Mouse (Mus musculus): ENCODE results near the gene Insrr. TPM values are rescaled to one million over a fixed set of nuclear protein-coding genes. Genes with fewer than 3 reads are reported as not detected.

Gene Insrr
- polyA plus RNA-seq, 1 experiment from 2014 or later: 0.83 TPM

GRCm38 (mm10) chr3:87768431-87768830 lies 28.3 kb upstream of the Insrr start:
- ATAC-seq (ENCODE audit: low FRiP score) (no peak), DNase-seq (ENCODE audit: low spot score) (no peak)
- no peaks in the 10 kb centered on the region for H3K4me1 ChIP-seq (replicated peaks; ENCODE audit: control insufficient read depth, insufficient read depth, low read length)
- H3K27ac ChIP-seq (ENCODE audit: low read depth, low read length): no peak overlapping the region
- H3K9me3 ChIP-seq (ENCODE audit: control insufficient read depth, low read length): no peaks in the 10 kb centered on the region
- H3K4me3 ChIP-seq (ENCODE audit: low read depth, low read length): peak overlapping the region; percentile 28
- peak overlapping the region; percentile 34 for H3K4me2 ChIP-seq (replicated peaks; ENCODE audit: low read depth, low read length)
- 36% methylated on average over 6 of the region's 6 CpGs for WGBS
- H3K27me3 ChIP-seq (ENCODE audit: control insufficient read depth, insufficient read depth, low read length): peaks cover 7% of the 10 kb centered on the region
- no peak overlapping the region for H3K9ac ChIP-seq (ENCODE audit: low read depth, low read length)
- H3K36me3 ChIP-seq (ENCODE audit: control insufficient read depth, insufficient read depth, low read length): no peaks in the 10 kb centered on the region

- Histone ChIP-seq H3K4me3 (ENCODE audit: low read depth, low read length) (peak overlapping the region; percentile 28), H3K27me3 (ENCODE audit: control insufficient read depth, insufficient read depth, low read length) (peaks cover 7% of the 10 kb centered on the region), H3K36me3 (ENCODE audit: control insufficient read depth, insufficient read depth, low read length) (no peaks in the 10 kb centered on the region), H3K9me3 (ENCODE audit: control insufficient read depth, low read length) (no peaks in the 10 kb centered on the region), H3K4me1 (replicated peaks; ENCODE audit: control insufficient read depth, insufficient read depth, low read length) (no peaks in the 10 kb centered on the region), H3K9ac (ENCODE audit: low read depth, low read length) (no peak overlapping the region), H3K27ac (ENCODE audit: low read depth, low read length) (no peak overlapping the region), H3K4me2 (replicated peaks; ENCODE audit: low read depth, low read length) (peak overlapping the region; percentile 34)
- ATAC-seq (ENCODE audit: low FRiP score) (0 out of 2 replicates have a peak, but pooled peaks have one; percentile 15), DNase-seq (ENCODE audit: low spot score) (peak; percentile 87)
- WGBS: 2% methylated on average over 33 of the region's 37 CpGs
Measured at GRCm38 (mm10) chr3:87768844-87769243, 27.9 kb upstream of the Insrr start.

- WGBS: 76% methylated on average over 8 of the region's 8 CpGs
Measured at GRCm38 (mm10) chr3:87769506-87769905, 27.2 kb upstream of the Insrr start.

GRCm38 (mm10) chr3:87770280-87770679 lies 26.5 kb upstream of the Insrr start:
- H3K4me2 ChIP-seq (replicated peaks; ENCODE audit: low read depth, low read length): no peak overlapping the region
- no peaks in the 10 kb centered on the region for H3K9me3 ChIP-seq (ENCODE audit: control insufficient read depth, low read length)
- DNase-seq (ENCODE audit: low spot score) (peak; percentile 85), ATAC-seq (ENCODE audit: low FRiP score) (no peak)
- no peak overlapping the region for H3K9ac ChIP-seq (ENCODE audit: low read depth, low read length)
- no peaks in the 10 kb centered on the region for H3K36me3 ChIP-seq (ENCODE audit: control insufficient read depth, insufficient read depth, low read length)
- H3K27me3 ChIP-seq (ENCODE audit: control insufficient read depth, insufficient read depth, low read length): peaks cover 5% of the 10 kb centered on the region
- no peak overlapping the region for H3K4me3 ChIP-seq (ENCODE audit: low read depth, low read length)
- WGBS: 2% methylated on average over 4 of the region's 4 CpGs
- no peaks in the 10 kb centered on the region for H3K4me1 ChIP-seq (replicated peaks; ENCODE audit: control insufficient read depth, insufficient read depth, low read length)
- H3K27ac ChIP-seq (ENCODE audit: low read depth, low read length): no peak overlapping the region

More at GRCm38 (mm10) chr3:87769506-87769905, 27.2 kb upstream of the Insrr start:
- H3K4me2 ChIP-seq (replicated peaks; ENCODE audit: low read depth, low read length): no peak overlapping the region
- peaks cover 7% of the 10 kb centered on the region for H3K27me3 ChIP-seq (ENCODE audit: control insufficient read depth, insufficient read depth, low read length)
- no peak overlapping the region for H3K4me3 ChIP-seq (ENCODE audit: low read depth, low read length)
- H3K9me3 ChIP-seq (ENCODE audit: control insufficient read depth, low read length): no peaks in the 10 kb centered on the region
- no peaks in the 10 kb centered on the region for H3K36me3 ChIP-seq (ENCODE audit: control insufficient read depth, insufficient read depth, low read length)
- DNase-seq (ENCODE audit: low spot score) (no peak), ATAC-seq (ENCODE audit: low FRiP score) (no peak)
- no peak overlapping the region for H3K9ac ChIP-seq (ENCODE audit: low read depth, low read length)
- H3K27ac ChIP-seq (ENCODE audit: low read depth, low read length): no peak overlapping the region
- H3K4me1 ChIP-seq (replicated peaks; ENCODE audit: control insufficient read depth, insufficient read depth, low read length): no peaks in the 10 kb centered on the region

- H3K9me3 ChIP-seq (ENCODE audit: control insufficient read depth, low read length): no peaks in the 10 kb centered on the region
- no peak overlapping the region for H3K4me2 ChIP-seq (replicated peaks; ENCODE audit: low read depth, low read length)
- H3K9ac ChIP-seq (ENCODE audit: low read depth, low read length): no peak overlapping the region
- H3K27ac ChIP-seq (ENCODE audit: low read depth, low read length): no peak overlapping the region
- WGBS: 45% methylated on average over 6 of the region's 6 CpGs
- peaks cover 5% of the 10 kb centered on the region for H3K27me3 ChIP-seq (ENCODE audit: control insufficient read depth, insufficient read depth, low read length)
- ATAC-seq (ENCODE audit: low FRiP score) (no peak), DNase-seq (ENCODE audit: low spot score) (no peak)
- no peaks in the 10 kb centered on the region for H3K4me1 ChIP-seq (replicated peaks; ENCODE audit: control insufficient read depth, insufficient read depth, low read length)
- no peaks in the 10 kb centered on the region for H3K36me3 ChIP-seq (ENCODE audit: control insufficient read depth, insufficient read depth, low read length)
- no peak overlapping the region for H3K4me3 ChIP-seq (ENCODE audit: low read depth, low read length)
Measured at GRCm38 (mm10) chr3:87771088-87771487, 25.7 kb upstream of the Insrr start.

- Histone ChIP-seq H3K27me3 (ENCODE audit: control insufficient read depth, insufficient read depth, low read length) (no peaks in the 10 kb centered on the region), H3K9ac (ENCODE audit: low read depth, low read length) (no peak overlapping the region), H3K27ac (ENCODE audit: low read depth, low read length) (peak overlapping the region; percentile 32), H3K4me1 (replicated peaks; ENCODE audit: control insufficient read depth, insufficient read depth, low read length) (0 out of 2 replicates have a peak, but pooled peaks cover 2% of the 10 kb centered on the region), H3K4me2 (replicated peaks; ENCODE audit: low read depth, low read length) (no peak overlapping the region), H3K36me3 (ENCODE audit: control insufficient read depth, insufficient read depth, low read length) (no peaks in the 10 kb centered on the region), H3K9me3 (ENCODE audit: control insufficient read depth, low read length) (no peaks in the 10 kb centered on the region), H3K4me3 (ENCODE audit: low read depth, low read length) (no peak overlapping the region)
- no peak for DNase-seq (ENCODE audit: low spot score)
- ATAC-seq (ENCODE audit: low FRiP score): 0 out of 2 replicates have a peak, but pooled peaks have one; percentile 1
- WGBS: 45% methylated on average over 23 of the region's 23 CpGs
Measured at GRCm38 (mm10) chr3:87778283-87778682, 18.5 kb upstream of the Insrr start.

GRCm38 (mm10) chr3:87779086-87779485 lies 17.7 kb upstream of the Insrr start:
- Histone ChIP-seq H3K4me3 (ENCODE audit: low read depth, low read length) (no peak overlapping the region), H3K9ac (ENCODE audit: low read depth, low read length) (no peak overlapping the region), H3K27ac (ENCODE audit: low read depth, low read length) (peak overlapping the region; percentile 32), H3K36me3 (ENCODE audit: control insufficient read depth, insufficient read depth, low read length) (no peaks in the 10 kb centered on the region), H3K9me3 (ENCODE audit: control insufficient read depth, low read length) (no peaks in the 10 kb centered on the region), H3K4me2 (replicated peaks; ENCODE audit: low read depth, low read length) (no peak overlapping the region), H3K27me3 (ENCODE audit: control insufficient read depth, insufficient read depth, low read length) (no peaks in the 10 kb centered on the region), H3K4me1 (replicated peaks; ENCODE audit: control insufficient read depth, insufficient read depth, low read length) (0 out of 2 replicates have a peak, but pooled peaks cover 2% of the 10 kb centered on the region)
- WGBS: 49% methylated on average over 2 of the region's 2 CpGs
- DNase-seq (ENCODE audit: low spot score) (no peak), ATAC-seq (ENCODE audit: low FRiP score) (peak; percentile 47; the same call in 1 of the 2 replicates)

- Histone ChIP-seq H3K36me3 (ENCODE audit: control insufficient read depth, insufficient read depth, low read length) (no peaks in the 10 kb centered on the region), H3K4me1 (replicated peaks; ENCODE audit: control insufficient read depth, insufficient read depth, low read length) (0 out of 2 replicates have a peak, but pooled peaks cover 2% of the 10 kb centered on the region), H3K27ac (ENCODE audit: low read depth, low read length) (no peak overlapping the region), H3K27me3 (ENCODE audit: control insufficient read depth, insufficient read depth, low read length) (no peaks in the 10 kb centered on the region), H3K4me3 (ENCODE audit: low read depth, low read length) (no peak overlapping the region), H3K9me3 (ENCODE audit: control insufficient read depth, low read length) (no peaks in the 10 kb centered on the region), H3K4me2 (replicated peaks; ENCODE audit: low read depth, low read length) (no peak overlapping the region), H3K9ac (ENCODE audit: low read depth, low read length) (no peak overlapping the region)
- ATAC-seq (ENCODE audit: low FRiP score) (no peak), DNase-seq (ENCODE audit: low spot score) (no peak)
- WGBS: 86% methylated on average over 25 of the region's 25 CpGs
Measured at GRCm38 (mm10) chr3:87783282-87784023, 13.3 kb upstream of the Insrr start.

GRCm38 (mm10) chr3:87785156-87785555 lies 11.6 kb upstream of the Insrr start:
- Histone ChIP-seq H3K27ac (ENCODE audit: low read depth, low read length) (no peak overlapping the region), H3K4me1 (replicated peaks; ENCODE audit: control insufficient read depth, insufficient read depth, low read length) (peaks cover 9% of the 10 kb centered on the region; the same call in 1 of the 2 replicates), H3K9ac (ENCODE audit: low read depth, low read length) (no peak overlapping the region), H3K27me3 (ENCODE audit: control insufficient read depth, insufficient read depth, low read length) (no peaks in the 10 kb centered on the region), H3K36me3 (ENCODE audit: control insufficient read depth, insufficient read depth, low read length) (no peaks in the 10 kb centered on the region), H3K4me3 (ENCODE audit: low read depth, low read length) (no peak overlapping the region), H3K9me3 (ENCODE audit: control insufficient read depth, low read length) (no peaks in the 10 kb centered on the region), H3K4me2 (replicated peaks; ENCODE audit: low read depth, low read length) (no peak overlapping the region)
- ATAC-seq (ENCODE audit: low FRiP score) (no peak), DNase-seq (ENCODE audit: low spot score) (no peak)
- WGBS: 90% methylated on average over 5 of the region's 5 CpGs

Data from hindbrain, embryonic 11.5 days (tissue).